Comparison of ENCODE assay signal across 17 mouse cellular contexts in genomic region chr3:95200132-95200531, GRCm38 (mm10). TPM values are rescaled to one million over a fixed set of nuclear protein-coding genes. Genes with fewer than 3 reads are reported as not detected.
DNase-seq lines count a peak whose midpoint lies in the region; ATAC-seq and TF ChIP-seq lines count a peak whose summit lies in the region.
"Had no signal": no experiment of that assay in that cellular context is flagged by ENCODE, and none has a peak within 500 bp of the region (broad histone marks: within the 10 kb centered on the region; RNA-seq: fewer than 3 reads in every experiment).

No protein-coding gene starts in this region.

- no peak for ATAC-seq in heart, embryonic 12.5 days (ENCODE audit: insufficient number of reproducible peaks, low FRiP score)
- ATAC-seq in Patski, result peak; percentile 90
- ATAC-seq in megakaryocyte-erythroid progenitor cell, adult 5-6 weeks (replicated peaks; ENCODE audit: low FRiP score, low TSS enrichment, poor library complexity, severe bottlenecking), result no peak

- no peak for TF ChIP-seq CTCF in Patski (IDR thresholded peaks at IDR 0.05)

- no peaks in the 10 kb centered on the region for H3K4me1 ChIP-seq in heart, embryonic 12.5 days (replicated peaks)
- H3K4me1 ChIP-seq: heart, embryonic 15.5 days; hindbrain, embryonic 15.5 days; liver, embryonic 15.5 days had no signal

- POLR2A ChIA-PET in Patski (lab: Charles Lee), result interaction anchor here (1.3 to 1.9 kb wide), 3 partner anchors 29 to 40 kb away, joined by 3 to 5 read pairs (median 4); partner anchors contain the start of gene Sema6c

- H3K4me3 ChIP-seq in heart, embryonic 12.5 days, result no peak overlapping the region
- H3K4me3 ChIP-seq: heart, embryonic 15.5 days; hindbrain, embryonic 15.5 days; liver, embryonic 15.5 days had no signal

- DNase-seq in heart, adult 8-10 months (ENCODE audit: low spot score), result peak; percentile 14
- peak; percentile 74 for DNase-seq in Patski (ENCODE audit: low read depth, low spot score)
- DNase-seq in kidney, adult 18-20 months, result peak; percentile 85
- DNase-seq in kidney, postnatal 25 days, result peak; percentile 93 to 96
- DNase-seq in spleen, adult 12 weeks (ENCODE audit: low spot score), result no peak
- DNase-seq in cerebellum, postnatal 25 days, result no peak
- DNase-seq: cerebellum, adult 11 months; gastrocnemius, postnatal 36 days; lung, postnatal 4 days; midbrain, embryonic 14.5 days; thymus, postnatal 36 days had no signal

- in situ Hi-C loops in Patski (cut with MboI; ENCODE audit: low pct_unique_long_range_greater_than_20kb), result no loop called here

- H3K27me3 ChIP-seq in heart, embryonic 12.5 days (replicated peaks), result no peaks in the 10 kb centered on the region
- no peaks in the 10 kb centered on the region for H3K27me3 ChIP-seq in Patski
- H3K27me3 ChIP-seq: heart, embryonic 15.5 days; hindbrain, embryonic 15.5 days; liver, embryonic 15.5 days had no signal

- CTCF ChIA-PET in Patski (lab: Charles Lee), result interaction anchor here (1.2 to 5.2 kb wide), 9 partner anchors 11 to 60 kb away, joined by 3 to 51 read pairs (median 8); partner anchors contain the start of genes Gabpb2, Sema6c and Tnfaip8l2

- no peaks in the 10 kb centered on the region for H3K9me3 ChIP-seq in heart, embryonic 12.5 days (replicated peaks)
- H3K9me3 ChIP-seq: G1E; heart, embryonic 15.5 days; hindbrain, embryonic 15.5 days; liver, embryonic 15.5 days had no signal

- 92% methylated on average over 7 of the region's 7 CpGs for WGBS in heart, embryonic 12.5 days

- H3K27ac ChIP-seq in heart, embryonic 12.5 days (ENCODE audit: poor library complexity, severe bottlenecking), result no peak overlapping the region
- H3K27ac ChIP-seq: heart, embryonic 15.5 days; hindbrain, embryonic 15.5 days; liver, embryonic 15.5 days had no signal

- no peak overlapping the region for H3K9ac ChIP-seq in heart, embryonic 12.5 days
- H3K9ac ChIP-seq: heart, embryonic 15.5 days; hindbrain, embryonic 15.5 days; liver, embryonic 15.5 days had no signal

- H3K4me2 ChIP-seq in heart, embryonic 12.5 days, result no peak overlapping the region
- H3K4me2 ChIP-seq: heart, embryonic 15.5 days; hindbrain, embryonic 15.5 days; liver, embryonic 15.5 days had no signal

- peaks cover 90% of the 10 kb centered on the region for H3K36me3 ChIP-seq in heart, embryonic 12.5 days

RNA-seq across cellular contexts. Expression of gene Gabpb2, which starts 17.6 kb away (rescaled TPM):
- total RNA-seq in heart, adult 8-10 months (2022), result 10 to 100 TPM; 12.2 to 13.9 (median 13.2) TPM
- polyA plus RNA-seq in heart, embryonic 12.5 days (2016; fragmentation: Nextera tagmentation; extraction: Ambion mirVana), result 7.7 and 8.9 TPM in 2 replicates
- polyA plus RNA-seq in Patski (2021), result 25.8 TPM
- 59.0 and 63.9 TPM in 2 replicates for total RNA-seq in megakaryocyte-erythroid progenitor cell, adult 5-6 weeks (2014; fragmentation: Nextera tagmentation)
- 59.2 and 64.2 TPM in 2 replicates for total RNA-seq in megakaryocyte-erythroid progenitor cell, adult 5-6 weeks (2017)

RNA-seq across cellular contexts. Expression of gene Cdc42se1, which starts 28.4 kb away (rescaled TPM):
- 10 to 100 TPM; 17.0 to 22.8 (median 20.4) TPM for total RNA-seq in heart, adult 8-10 months (2022)
- 60.9 and 62.1 TPM in 2 replicates for polyA plus RNA-seq in heart, embryonic 12.5 days (2016; fragmentation: Nextera tagmentation; extraction: Ambion mirVana)
- polyA plus RNA-seq in Patski (2021), result 165 TPM
- total RNA-seq in megakaryocyte-erythroid progenitor cell, adult 5-6 weeks (2014; fragmentation: Nextera tagmentation), result 69.0 and 127 TPM in 2 replicates
- 49.5 and 59.1 TPM in 2 replicates for total RNA-seq in megakaryocyte-erythroid progenitor cell, adult 5-6 weeks (2017)

RNA-seq across cellular contexts. Expression of gene Mllt11, which starts 31.8 kb away (rescaled TPM):
- 10 to 100 TPM in 2 of 4 experiments, 1 to 10 TPM in 2; 5.5 to 11.3 (median 9.5) TPM for total RNA-seq in heart, adult 8-10 months (2022)
- 12.8 and 13.6 TPM in 2 replicates for polyA plus RNA-seq in heart, embryonic 12.5 days (2016; fragmentation: Nextera tagmentation; extraction: Ambion mirVana)
- polyA plus RNA-seq in Patski (2021), result 65.8 TPM
- 6.0 and 6.9 TPM in 2 replicates for total RNA-seq in megakaryocyte-erythroid progenitor cell, adult 5-6 weeks (2014; fragmentation: Nextera tagmentation)
- 1.9 and 3.6 TPM in 2 replicates for total RNA-seq in megakaryocyte-erythroid progenitor cell, adult 5-6 weeks (2017)

RNA-seq across cellular contexts. Expression of gene Sema6c, which starts 39.9 kb away (rescaled TPM):
- total RNA-seq in heart, adult 8-10 months (2022), result 1 to 10 TPM; 2.6 to 8.1 (median 5.5) TPM
- polyA plus RNA-seq in heart, embryonic 12.5 days (2016; fragmentation: Nextera tagmentation; extraction: Ambion mirVana), result 3.6 and 5.5 TPM in 2 replicates
- polyA plus RNA-seq in Patski (2021), result 17.0 TPM
- total RNA-seq in megakaryocyte-erythroid progenitor cell, adult 5-6 weeks (2014; fragmentation: Nextera tagmentation), result 0.27 TPM in 1 of 2 replicates, not detected in the other
- 0.99 TPM in 1 of 2 replicates, not detected in the other for total RNA-seq in megakaryocyte-erythroid progenitor cell, adult 5-6 weeks (2017)

RNA-seq across cellular contexts. Expression of gene Gm128, which starts 41.3 kb away (rescaled TPM):
- not detected for total RNA-seq in heart, adult 8-10 months (2022)
- polyA plus RNA-seq in heart, embryonic 12.5 days (2016; fragmentation: Nextera tagmentation; extraction: Ambion mirVana), result 0.53 and 0.64 TPM in 2 replicates
- 0.06 TPM for polyA plus RNA-seq in Patski (2021)
- 0.92 and 2.5 TPM in 2 replicates for total RNA-seq in megakaryocyte-erythroid progenitor cell, adult 5-6 weeks (2014; fragmentation: Nextera tagmentation)
- total RNA-seq in megakaryocyte-erythroid progenitor cell, adult 5-6 weeks (2017), result 0.27 TPM in 1 of 2 replicates, not detected in the other
- total RNA-seq: G1E; gastrocnemius, postnatal 36 days had no signal
- polyA plus RNA-seq: G1E had no signal

Comparison
In these comparisons a context has a peak if more than half of its experiments do, and no peak if none do; other contexts are left out.
1. DNase-seq: peak in heart, adult 8-10 months (single experiment), Patski (single experiment), kidney, adult 18-20 months (single experiment) and kidney, postnatal 25 days (2 of 2); none in spleen, adult 12 weeks (single experiment) and cerebellum, postnatal 25 days (0 of 2).
2. RNA of gene Gabpb2, which starts 17.6 kb away (total RNA-seq): 59.0 to 64.2 TPM in megakaryocyte-erythroid progenitor cell, adult 5-6 weeks; 12.2 to 13.9 TPM in heart, adult 8-10 months; every median in the first group is over 4 times any median in the second.